Mouse (Mus musculus) MEL (cell line): ENCODE results near the gene Lsp1.

Experiments
- CTCF ChIP-seq, 3 experiments: IDR thresholded peaks in 2 of 3; conservative IDR thresholded peaks in 1 of 3; 2 replicates each; pipeline ENCODE4 v1.5.1; 2011 to 2012; ENCODE audit warnings: low read length in 3 of 3, low read depth in 2 of 3, mild to moderate bottlenecking in 2 of 3, improper control_type of control experiment in 1 of 3, inconsistent platforms in 1 of 3, mixed read lengths in 1 of 3, moderate library complexity in 1 of 3; ENCODE audit not compliant: control insufficient read depth in 1 of 3, insufficient read depth in 1 of 3, poor library complexity in 1 of 3, severe bottlenecking in 1 of 3
- E2F4 ChIP-seq: IDR thresholded peaks from 2 replicates; pipeline ENCODE4 v1.6.1; 2011; ENCODE audit warnings: low read depth, low read length, improper control_type of control experiment, borderline replicate concordance
- EP300 ChIP-seq, 2 experiments: IDR thresholded peaks; 2 replicates each; pipeline ENCODE4 v1.6.1; 2011; ENCODE audit warnings: improper control_type of control experiment in 2 of 2, low read length in 2 of 2, low read depth in 1 of 2, mild to moderate bottlenecking in 1 of 2
- MAFK ChIP-seq: IDR thresholded peaks from 2 replicates; pipeline ENCODE4 v1.6.1; 2011; ENCODE audit warnings: low read depth, mild to moderate bottlenecking, low read length, improper control_type of control experiment, borderline replicate concordance
- MAX ChIP-seq: IDR thresholded peaks from 2 replicates; pipeline ENCODE4 v1.6.1; 2011; ENCODE audit warnings: low read length, improper control_type of control experiment
- NRF1 ChIP-seq: IDR thresholded peaks from 2 replicates; pipeline ENCODE4 v1.6.1; 2014; ENCODE audit warnings: low read depth, mild to moderate bottlenecking, inconsistent platforms, low read length, improper control_type of control experiment, moderate library complexity; ENCODE audit not compliant: poor library complexity, insufficient read depth, severe bottlenecking
- POLR2A ChIP-seq, 2 experiments: IDR thresholded peaks; 2 replicates each; pipeline ENCODE4 v1.6.1; 2011 to 2012; ENCODE audit warnings: low read length in 2 of 2, mild to moderate bottlenecking in 2 of 2, control low read depth in 1 of 2, improper control_type of control experiment in 1 of 2, low read depth in 1 of 2, moderate library complexity in 1 of 2; ENCODE audit not compliant: control insufficient read depth in 1 of 2, insufficient read depth in 1 of 2, poor library complexity in 1 of 2
- POLR2AphosphoS5 ChIP-seq: IDR thresholded peaks from 2 replicates; pipeline ENCODE4 v1.6.1; 2012; ENCODE audit warnings: low read depth, borderline replicate concordance, mild to moderate bottlenecking, inconsistent platforms, low read length, moderate library complexity, mixed read lengths
- ZNF384 ChIP-seq: IDR thresholded peaks from 2 replicates; pipeline ENCODE4 v1.6.1; 2012; ENCODE audit warnings: low read depth, mild to moderate bottlenecking, inconsistent platforms, low read length, improper control_type of control experiment

DNA sequence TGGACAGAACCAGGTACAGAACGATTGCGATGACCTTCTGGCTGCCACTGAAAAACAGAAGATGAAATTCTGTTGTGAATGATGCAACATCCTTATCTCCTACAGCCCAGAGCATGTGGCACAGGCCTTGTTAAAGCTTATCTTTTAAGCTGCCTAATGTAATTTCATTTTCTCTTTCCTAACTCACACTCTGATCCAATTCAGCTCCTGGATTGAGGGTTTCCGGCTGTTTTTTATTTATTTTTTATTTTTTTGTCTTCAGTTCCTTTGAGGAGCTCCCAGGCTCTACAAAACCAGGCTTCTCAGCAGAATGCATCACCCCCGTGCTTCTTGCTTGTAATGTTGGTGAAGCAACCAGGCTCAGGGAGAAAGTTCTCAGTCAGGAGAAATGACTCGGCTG, 40.7 kb upstream of the Lsp1 start:
- TF ChIP-seq EP300 (IDR thresholded peaks at IDR 0.05; ENCODE audit: low read depth in 1 of 2, low read length in 2 of 2) (peak; percentile 96 to 97), POLR2A (IDR thresholded peaks at IDR 0.05; ENCODE audit: control insufficient read depth in 1 of 2, insufficient read depth in 1 of 2, low read depth in 1 of 2, low read length in 2 of 2, poor library complexity in 1 of 2) (no peak), CTCF (IDR thresholded peaks at IDR 0.05 in 2 of 3, conservative IDR thresholded peaks at IDR 0.05 in 1 of 3; ENCODE audit: control insufficient read depth in 1 of 3, insufficient read depth in 1 of 3, low read depth in 2 of 3, low read length in 3 of 3, poor library complexity in 1 of 3, severe bottlenecking in 1 of 3) (no peak), E2F4 (no peak), MAX (peak; percentile 91), POLR2AphosphoS5 (no peak), ZNF384 (peak; percentile 77; the same call in 1 of the 2 replicates), NRF1 (no peak), MAFK (no peak)
